Mouse (Mus musculus) hematopoietic stem cell, adult 5-6 weeks (primary cell): ENCODE data around the gene Rpa1. TPM values are rescaled to one million over a fixed set of nuclear protein-coding genes. Genes with fewer than 3 reads are reported as not detected.
"Not testable (repeated sequence)": the region's sequence is repeated elsewhere in the genome, so short reads cannot be mapped to it uniquely, and the experiment has no call there.

ENCODE experiments used
- ATAC-seq, 2 experiments: fragments of 125-278 bp in 1 of 2; replicated peaks in 1 of 2; 2 replicates each; pipeline ENCODE4 v1.8.0; 2016 to 2017; ENCODE audit warnings: inconsistent platforms in 2 of 2, mild to moderate bottlenecking in 2 of 2, moderate number of reproducible peaks in 2 of 2, low read depth in 1 of 2, moderate TSS enrichment in 1 of 2; ENCODE audit not compliant: low FRiP score in 2 of 2, poor library complexity in 2 of 2, severe bottlenecking in 2 of 2, insufficient read depth in 1 of 2, low TSS enrichment in 1 of 2
- total RNA-seq: library from RNA; stranded (forward); fragments of 172-1452, 232-1000 nt; gene quantifications from 2 replicates; pipeline ENCODE4 v1.2.3, GENCODE M21; 2017

The Rpa1 gene
- total RNA-seq, 1 experiment from 2014 or later, result 160 TPM

DNA sequence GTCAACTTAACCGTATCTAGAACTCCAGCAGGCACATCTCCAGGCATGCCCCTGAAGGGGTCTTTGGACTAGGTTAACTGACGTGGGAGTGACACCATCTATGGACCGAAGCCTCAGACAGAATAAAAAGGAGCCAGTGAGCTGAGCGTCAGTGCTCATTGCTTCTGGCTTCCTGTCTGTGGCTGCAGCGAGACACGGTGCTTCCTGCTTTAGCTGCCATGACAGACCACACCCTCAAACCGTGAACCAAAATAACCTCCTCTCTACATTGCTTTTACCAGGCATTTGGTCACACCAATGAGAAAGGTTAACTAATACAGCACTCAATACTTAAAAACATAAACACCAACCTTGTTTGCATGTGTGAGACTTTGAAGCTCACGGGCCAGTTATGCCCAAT, 11.4 kb downstream of the Rpa1 start:
- ATAC-seq, result peak; percentile 2 to 53; a peak in 2 of 4 replicates

DNA sequence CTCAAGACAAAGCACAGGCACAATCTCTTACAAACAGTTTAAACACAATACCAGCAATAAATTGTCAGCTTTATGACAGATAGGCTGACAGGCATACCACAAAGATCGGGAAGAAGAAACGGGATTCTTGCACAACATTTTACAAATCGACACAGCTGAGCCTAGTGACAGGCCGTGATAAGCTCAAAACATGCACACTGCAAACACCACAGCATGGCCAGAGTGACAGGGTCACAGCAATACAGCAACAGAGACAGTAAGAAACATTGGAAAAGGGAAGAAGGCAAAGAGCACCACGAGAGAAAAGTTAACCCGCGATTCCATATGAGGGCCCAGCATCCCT, 22.2 kb downstream of the Rpa1 start:
- ATAC-seq, result no peak

DNA sequence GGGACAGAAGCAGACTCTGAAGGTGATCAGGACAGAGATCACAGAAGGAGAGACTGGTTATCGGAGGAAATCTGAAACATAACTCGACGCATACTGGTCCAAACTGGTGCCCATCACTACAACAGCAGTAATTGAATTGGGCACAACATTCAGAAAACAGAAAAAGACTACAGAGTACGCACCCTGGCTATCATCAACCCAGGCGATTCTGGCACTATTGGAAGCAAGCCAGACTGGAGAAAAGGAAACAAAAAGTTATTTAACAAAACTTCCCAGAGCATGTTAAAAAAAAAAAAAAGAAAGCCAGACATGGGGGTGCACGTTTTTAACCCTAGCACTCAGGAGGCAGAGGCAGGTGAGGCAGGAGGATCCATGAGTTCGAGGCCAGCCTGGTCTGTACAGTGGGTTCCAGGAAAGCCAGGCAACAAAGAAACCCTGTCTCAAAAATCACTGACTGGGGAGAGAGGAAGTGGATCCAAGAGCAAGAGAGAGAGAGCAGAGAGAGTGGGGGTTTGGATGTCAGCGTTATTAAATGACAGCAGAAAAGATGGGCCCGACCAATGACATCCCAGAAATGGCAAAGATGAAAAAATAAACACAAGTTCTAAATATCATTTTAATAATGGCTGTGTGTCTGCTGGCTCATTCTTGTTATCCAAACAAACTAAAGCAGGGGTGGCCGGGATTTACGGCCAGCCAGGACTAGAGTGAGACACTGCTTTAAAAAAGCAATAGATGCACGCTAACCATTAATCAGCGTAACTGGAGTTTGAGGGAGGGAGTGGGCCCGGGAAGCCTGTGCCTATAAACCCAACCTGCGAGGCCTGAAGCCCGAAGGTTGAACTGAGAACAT, 22.8 kb downstream of the Rpa1 start:
- no peak for ATAC-seq

DNA sequence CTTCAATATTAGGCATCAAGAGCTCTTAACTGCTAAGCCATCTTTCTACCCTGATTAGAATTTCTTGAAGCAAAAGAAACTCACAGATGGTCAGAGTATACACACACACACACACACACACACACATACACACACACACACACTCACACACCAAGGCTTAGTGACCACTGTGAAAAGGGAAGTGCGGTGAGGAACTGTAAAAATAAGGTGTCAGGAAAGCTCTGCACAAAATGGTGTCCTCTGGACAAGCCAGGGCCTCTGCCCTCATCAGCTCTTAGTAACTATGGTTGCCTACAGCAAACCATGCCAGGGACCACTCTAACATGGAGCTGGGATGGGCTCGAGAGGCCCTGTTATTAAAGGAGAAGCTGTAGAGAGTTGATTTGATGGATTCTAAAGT, 23.7 kb downstream of the Rpa1 start:
- no peak for ATAC-seq

DNA sequence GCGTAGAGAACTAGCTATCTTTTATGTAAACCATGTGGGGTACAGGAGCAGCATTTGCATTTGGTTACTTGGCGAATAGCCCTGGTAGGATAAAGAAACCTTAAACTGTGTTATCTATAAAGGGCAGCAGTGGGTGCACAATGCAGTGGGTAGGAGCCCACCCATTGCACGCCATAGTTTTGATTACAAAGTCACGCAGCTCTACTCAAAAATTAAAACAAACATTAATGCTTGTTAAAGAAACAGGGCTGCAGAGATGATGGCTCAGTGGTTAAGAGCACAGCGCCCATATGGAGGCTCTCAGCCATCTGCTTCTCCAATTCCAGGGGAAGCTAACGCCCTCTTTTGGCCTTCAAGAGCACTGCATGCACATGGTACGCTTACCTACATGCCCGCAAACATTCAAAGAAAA, 24.8 kb downstream of the Rpa1 start:
- ATAC-seq, result peak in 1 of 2 experiments; percentile 12; a peak in 1 of 4 replicates

DNA sequence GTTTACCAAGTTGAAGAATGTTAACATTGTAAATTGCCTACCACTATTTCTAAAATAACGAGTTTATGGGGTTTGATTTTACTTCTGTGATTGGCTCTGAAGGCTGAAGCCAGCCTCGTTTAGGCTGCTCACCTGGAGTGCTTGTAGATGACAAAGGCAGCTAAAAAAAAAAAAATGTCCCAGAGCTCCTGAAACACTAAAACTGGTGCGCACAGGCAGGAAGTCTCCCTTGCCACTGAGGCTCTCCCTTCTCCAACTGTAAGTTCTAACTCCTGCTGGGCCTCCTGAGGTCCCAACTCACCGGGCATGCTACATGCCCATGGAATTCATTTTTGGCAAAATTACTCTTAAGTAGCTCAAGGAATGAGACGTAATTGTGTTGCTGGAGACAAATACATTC, 28.9 kb downstream of the Rpa1 start:
- ATAC-seq, result no peak

DNA sequence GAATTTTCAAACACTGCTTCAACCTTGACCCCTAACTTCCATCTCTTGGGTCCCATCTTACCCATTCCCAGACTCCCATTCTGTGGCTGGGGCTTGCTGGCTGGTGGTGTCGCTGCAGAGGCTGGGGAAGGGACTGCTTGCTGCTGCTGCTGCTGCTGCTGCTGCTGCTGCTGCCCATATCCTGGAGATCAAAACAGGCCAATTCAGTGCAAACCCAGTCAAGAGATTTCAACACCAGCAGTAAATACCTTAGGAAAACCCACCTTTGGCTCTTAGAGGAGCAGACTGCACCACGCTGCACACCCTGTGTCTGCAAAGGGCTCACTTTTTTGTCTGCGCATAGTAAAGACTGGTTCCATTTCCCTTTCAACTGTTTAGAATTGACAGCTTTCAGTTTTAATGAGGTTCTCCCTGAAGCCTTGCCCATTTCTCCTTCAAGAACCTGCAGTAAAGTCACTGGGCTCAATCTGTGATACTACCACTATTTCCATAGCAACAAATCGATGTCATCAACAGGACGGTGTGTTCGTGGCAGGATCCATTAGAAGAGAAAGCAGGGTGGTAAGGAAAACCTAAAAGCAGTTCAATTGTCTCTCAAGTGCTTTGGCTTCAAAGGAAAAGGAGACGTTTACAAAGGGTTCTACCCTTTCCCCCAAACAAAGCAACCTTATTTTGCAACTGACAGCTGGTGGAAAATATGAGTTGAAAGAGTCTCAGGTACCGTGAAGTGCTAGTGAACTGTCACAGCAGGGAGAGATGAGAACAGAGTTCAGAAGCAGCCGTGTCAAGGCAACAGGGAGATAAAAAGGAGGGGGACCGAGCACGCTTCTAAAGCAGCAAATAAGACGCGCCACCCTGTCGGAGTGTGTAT, 29.5 kb downstream of the Rpa1 start:
- ATAC-seq, result no peak

DNA sequence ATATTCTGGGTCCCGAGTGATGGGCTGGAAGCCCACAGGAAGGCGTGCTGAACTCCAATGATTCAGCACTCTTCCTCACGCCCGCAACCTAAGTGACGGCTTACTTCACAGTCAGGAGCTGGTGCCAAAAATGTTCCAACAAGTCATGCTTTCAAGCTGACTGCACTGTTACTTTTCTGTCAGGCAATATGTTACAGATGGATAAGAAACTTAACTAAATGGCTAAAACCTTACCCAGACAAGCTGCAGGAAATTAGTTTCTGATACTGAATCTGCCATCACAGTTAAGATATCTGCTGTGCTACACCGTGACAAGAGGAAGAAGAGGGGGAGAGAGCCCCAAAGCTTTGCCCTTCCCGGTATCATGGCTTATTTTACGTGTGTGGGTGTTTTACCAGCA, 34.3 kb downstream of the Rpa1 start:
- ATAC-seq, result peak; percentile 69 to 88

DNA sequence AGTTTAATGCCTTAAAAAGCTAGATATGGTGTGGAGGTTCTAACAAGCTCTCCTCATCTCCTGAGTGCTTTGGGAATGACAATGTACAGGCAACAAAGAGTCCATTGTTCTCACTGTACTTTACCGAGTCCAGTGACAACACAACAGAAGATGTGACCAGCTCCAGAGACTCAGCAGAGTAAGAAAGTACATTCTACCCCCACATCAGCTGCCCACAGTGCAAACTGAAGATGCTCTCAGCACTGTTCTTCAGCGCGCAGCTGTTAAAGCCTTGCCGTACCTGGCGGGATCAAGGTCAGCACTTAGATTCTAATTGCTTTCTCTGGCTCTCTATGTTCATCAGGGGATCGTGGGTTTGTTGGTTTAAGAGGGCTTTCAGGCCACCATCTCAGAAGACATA, 36.4 kb downstream of the Rpa1 start:
- no peak for ATAC-seq

DNA sequence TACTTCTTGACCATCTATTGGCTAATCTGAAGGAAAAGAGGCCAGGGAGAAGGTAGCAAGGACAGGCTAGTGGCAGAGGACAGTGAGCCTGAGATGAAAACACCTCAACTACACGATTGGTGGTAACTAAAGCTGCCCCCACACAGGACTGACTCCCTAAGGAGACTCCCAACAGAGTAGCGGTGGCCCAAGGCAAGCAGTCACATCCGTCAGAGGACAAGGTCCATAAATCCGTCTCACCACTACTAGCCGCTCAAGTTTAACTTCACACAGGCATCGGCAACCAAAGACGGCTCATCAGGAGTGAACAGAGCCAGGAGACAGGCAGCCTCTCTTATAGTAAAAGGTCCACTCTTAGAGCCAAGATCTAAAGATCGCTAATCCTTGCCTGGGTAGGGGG, 37.3 kb downstream of the Rpa1 start:
- ATAC-seq, result no peak

DNA sequence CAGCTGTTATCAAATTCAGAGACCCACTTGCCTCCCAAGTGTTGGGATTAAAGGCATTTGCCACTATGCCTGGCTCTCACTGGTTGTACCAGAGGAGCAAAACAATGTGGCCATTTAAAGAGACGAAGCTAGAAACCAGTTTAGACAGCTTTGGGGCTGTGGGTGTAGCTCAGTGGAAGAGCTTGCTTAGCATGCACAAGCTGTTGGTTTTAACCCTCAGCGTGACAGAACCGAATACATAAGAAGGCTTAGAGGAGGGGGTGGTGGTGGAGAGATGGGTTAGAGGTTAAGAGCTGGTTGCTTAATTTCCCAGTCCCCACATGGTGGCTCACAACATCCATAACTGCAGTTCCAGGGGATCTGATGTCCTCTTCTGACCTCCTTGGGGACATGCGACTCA, 39.5 kb downstream of the Rpa1 start:
- no peak for ATAC-seq

DNA sequence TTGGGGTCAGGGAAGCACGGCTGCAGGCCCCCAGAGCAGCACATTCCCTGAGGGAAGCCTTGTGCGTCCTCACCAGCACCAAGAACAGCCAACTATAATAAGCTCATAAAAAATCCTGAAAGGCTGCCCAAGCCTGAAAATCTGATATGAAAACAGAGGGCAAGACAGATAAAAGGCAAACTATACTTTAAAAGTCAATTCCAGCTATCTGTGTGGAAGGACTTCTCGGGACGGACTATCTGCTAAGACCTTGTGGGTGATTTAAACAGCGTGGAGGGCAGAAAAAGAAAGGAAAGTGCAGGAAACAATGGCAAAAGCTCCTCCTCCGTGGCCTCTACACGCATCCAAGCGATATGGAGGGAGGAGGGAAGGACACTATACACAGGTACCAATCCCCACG, 43.3 kb downstream of the Rpa1 start:
- no peak for ATAC-seq

DNA sequence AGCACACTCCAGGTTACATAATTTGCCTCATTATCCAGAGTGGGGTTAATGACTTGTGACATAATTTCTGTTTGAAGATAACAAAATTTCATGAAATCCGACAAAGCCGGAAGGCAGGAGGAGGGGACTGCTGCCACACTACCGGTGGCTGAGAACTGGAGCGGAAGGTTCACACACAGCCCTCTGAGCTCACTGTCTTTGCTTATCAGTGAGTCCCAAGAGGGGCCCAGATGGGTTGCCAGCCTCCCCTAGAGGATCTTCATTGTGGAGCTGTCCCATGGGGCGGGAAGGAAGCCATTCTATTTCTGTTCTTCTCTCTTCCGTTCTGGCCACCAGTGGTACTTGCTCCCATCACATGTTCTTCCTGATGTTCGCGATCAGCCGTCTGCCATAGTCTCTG, 47.2 kb downstream of the Rpa1 start:
- ATAC-seq, result no peak

DNA sequence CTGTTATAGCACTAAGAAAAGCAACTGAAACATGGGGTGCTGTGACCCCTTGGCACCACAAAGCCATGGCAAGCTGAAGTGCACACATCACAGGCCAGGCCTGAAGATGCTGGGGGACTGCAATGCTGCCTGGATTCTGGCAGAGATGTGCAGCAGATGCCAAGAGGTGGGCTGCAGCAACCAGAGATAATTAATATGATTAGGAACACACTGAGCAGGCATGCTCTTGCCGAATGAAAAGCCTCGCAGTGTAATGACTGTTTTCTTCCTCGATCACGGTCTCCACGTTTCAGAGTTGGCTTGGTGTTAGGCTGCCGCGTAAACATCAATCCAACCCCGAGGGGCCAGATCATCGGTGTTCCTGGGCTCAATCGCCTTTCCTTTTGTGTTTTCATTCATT, 48.3 kb downstream of the Rpa1 start:
- no peak for ATAC-seq

DNA sequence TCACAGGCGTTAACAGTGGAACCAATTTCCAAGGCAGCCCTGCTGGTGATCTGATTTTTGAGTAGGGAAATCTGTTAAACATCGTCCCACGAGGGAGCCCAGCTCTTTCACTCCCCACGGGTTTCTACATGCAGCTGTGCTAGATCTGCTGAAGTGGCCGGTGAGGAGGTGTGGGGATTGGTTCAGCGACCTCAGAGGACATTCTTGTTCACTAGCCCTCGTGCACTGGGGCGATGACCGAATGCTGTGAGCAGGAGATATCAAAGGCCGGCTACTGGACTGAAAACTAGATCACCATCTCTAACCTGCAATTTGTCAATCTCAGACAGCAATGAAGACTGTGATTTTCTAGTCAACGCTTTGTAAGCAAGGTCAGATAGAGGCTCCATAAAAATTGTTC, 49.6 kb downstream of the Rpa1 start:
- no peak for ATAC-seq

DNA sequence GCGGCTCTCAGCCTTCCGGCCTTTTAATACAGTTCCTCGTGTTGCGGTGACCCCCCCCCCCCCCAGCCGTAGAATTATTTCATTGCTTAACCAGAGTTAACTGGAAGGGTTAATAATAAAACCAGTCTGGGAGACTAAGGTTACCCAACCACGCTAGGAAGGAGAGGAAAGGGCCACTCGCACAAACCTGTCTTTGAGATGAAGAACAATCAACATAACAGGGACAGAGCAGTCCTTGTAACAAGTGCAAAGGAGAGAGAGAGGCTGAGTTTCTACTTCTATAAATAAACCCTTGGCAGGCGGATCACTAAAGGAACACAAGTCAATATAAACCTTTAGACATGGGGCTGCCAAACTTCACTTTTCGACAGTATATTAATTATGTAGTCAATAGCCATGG, 50.5 kb downstream of the Rpa1 start:
- ATAC-seq, result no peak

DNA sequence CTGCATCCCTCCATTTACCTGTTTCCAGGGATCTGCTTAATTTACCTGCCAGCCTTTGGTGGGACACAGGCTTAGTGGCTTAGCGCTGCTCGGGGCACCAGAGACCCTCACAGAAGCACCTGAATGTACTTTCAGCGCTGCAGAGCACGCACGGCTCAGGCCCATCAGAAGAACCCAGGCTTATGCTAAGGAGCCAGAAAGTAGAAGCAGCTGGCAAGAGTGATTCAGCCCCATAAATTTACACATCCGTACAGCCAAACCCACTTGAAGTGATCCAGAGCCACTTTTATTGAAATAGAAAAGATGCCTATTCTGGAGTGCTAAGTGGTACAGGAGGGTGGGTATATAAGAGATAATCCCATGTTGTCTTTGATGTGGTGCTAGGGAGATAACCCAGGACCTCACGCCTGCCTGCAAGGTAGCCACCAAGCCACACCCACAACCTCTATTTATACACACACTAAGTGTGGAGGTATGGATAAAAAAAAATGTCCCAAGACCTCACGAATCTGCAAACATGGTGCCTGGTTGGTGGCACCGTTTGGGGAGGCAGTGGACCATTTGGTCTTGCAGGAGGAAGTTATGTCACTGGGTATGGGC, 51.6 kb downstream of the Rpa1 start:
- no peak for ATAC-seq

DNA sequence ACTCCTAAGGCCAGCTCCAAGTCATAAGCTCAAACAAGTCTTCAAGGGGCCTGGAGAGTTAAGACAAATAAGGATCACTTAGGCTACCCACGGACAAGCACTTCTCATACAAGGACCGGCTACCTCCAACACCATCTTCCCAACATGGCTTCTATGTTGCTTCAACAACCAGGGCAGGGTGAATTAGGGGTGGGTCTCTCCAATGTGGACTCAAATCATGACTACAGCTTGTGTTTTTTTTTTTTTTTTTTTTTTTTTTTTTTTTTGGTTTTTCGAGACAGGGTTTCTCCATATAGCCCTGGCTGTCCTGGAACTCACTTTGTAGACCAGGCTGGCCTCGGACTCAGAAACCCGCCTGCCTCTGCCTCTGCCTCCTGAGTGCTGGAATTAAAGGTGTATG, 52.6 kb downstream of the Rpa1 start:
- not testable (repeated sequence) for ATAC-seq
